Mouse (Mus musculus) erythroblast, embryonic 14.5 days (primary cell): ENCODE results near the gene 3110021N24Rik. TPM values are rescaled to one million over a fixed set of nuclear protein-coding genes. Genes with fewer than 3 reads are reported as not detected.

Experiments used
- H3K27me3 ChIP-seq: 2 replicates; pipeline ENCODE4 v1.6.1; 2012; ENCODE audit warnings: inconsistent platforms; ENCODE audit not compliant: control insufficient read depth
- H3K36me3 ChIP-seq: 2 replicates; pipeline ENCODE4 v1.6.1; 2012; ENCODE audit warnings: mild to moderate bottlenecking, inconsistent platforms; ENCODE audit not compliant: control insufficient read depth
- H3K4me1 ChIP-seq: 2 replicates; pipeline ENCODE4 v1.6.1; 2012; ENCODE audit warnings: inconsistent platforms; ENCODE audit not compliant: control insufficient read depth
- H3K4me3 ChIP-seq: replicated peaks from 2 replicates; pipeline ENCODE3; 2012; ENCODE audit warnings: moderate library complexity, mild to moderate bottlenecking, inconsistent platforms
- H3K9me3 ChIP-seq: 2 replicates; pipeline ENCODE4 v1.6.1; 2012; ENCODE audit warnings: low read length, inconsistent platforms, mixed read lengths; ENCODE audit not compliant: control insufficient read depth
- GATA1 ChIP-seq: IDR thresholded peaks from 2 replicates; pipeline ENCODE4 v1.6.1; 2012; ENCODE audit warnings: low read length, inconsistent platforms, mixed read lengths
- TAL1 ChIP-seq: IDR thresholded peaks from 3 replicates; pipeline ENCODE4 v1.6.1; 2012; ENCODE audit warnings: low read length, inconsistent platforms, mixed read lengths
- polyA plus RNA-seq: library from polyadenylated mRNA; stranded (reverse); fragments of >175 nt; gene quantifications from 2 replicates; pipeline ENCODE4 v1.2.3, GENCODE M21; 2012

Gene 3110021N24Rik
- polyA plus RNA-seq, 1 experiment = not detected

- H3K4me3 ChIP-seq = no peak overlapping the region
- no peaks in the 10 kb centered on the region for H3K4me1 ChIP-seq
- no peaks in the 10 kb centered on the region for H3K36me3 ChIP-seq
- no peaks in the 10 kb centered on the region for H3K9me3 ChIP-seq
- no peak for TF ChIP-seq TAL1
- no peak for TF ChIP-seq GATA1
- H3K27me3 ChIP-seq = peaks cover 3% of the 10 kb centered on the region; the same call in 1 of the 2 replicates
Observed at GRCm38 (mm10) chr4:108789258-108789936, 69.9 kb downstream of the 3110021N24Rik start.

- Histone ChIP-seq H3K27me3 (peaks cover 3% of the 10 kb centered on the region; the same call in 1 of the 2 replicates), H3K9me3 (no peaks in the 10 kb centered on the region), H3K36me3 (no peaks in the 10 kb centered on the region), H3K4me1 (no peaks in the 10 kb centered on the region), H3K4me3 (no peak overlapping the region)
- TF ChIP-seq GATA1 (no peak), TAL1 (no peak)
Observed at GRCm38 (mm10) chr4:108790507-108790906, 71.1 kb downstream of the 3110021N24Rik start.

- H3K9me3 ChIP-seq = no peaks in the 10 kb centered on the region
- TF ChIP-seq GATA1 = no peak
- TF ChIP-seq TAL1 = no peak
- no peak overlapping the region for H3K4me3 ChIP-seq
- peaks cover 3% of the 10 kb centered on the region; the same call in 1 of the 2 replicates for H3K27me3 ChIP-seq
- H3K36me3 ChIP-seq = no peaks in the 10 kb centered on the region
- no peaks in the 10 kb centered on the region for H3K4me1 ChIP-seq
Observed at GRCm38 (mm10) chr4:108793941-108794340, 74.5 kb downstream of the 3110021N24Rik start.

- Histone ChIP-seq H3K4me3 (no peak overlapping the region), H3K27me3 (no peaks in the 10 kb centered on the region), H3K4me1 (no peaks in the 10 kb centered on the region), H3K36me3 (no peaks in the 10 kb centered on the region), H3K9me3 (no peaks in the 10 kb centered on the region)
- TF ChIP-seq TAL1 (no peak), GATA1 (no peak)
Observed at GRCm38 (mm10) chr4:108796701-108797100, 77.3 kb downstream of the 3110021N24Rik start.

GRCm38 (mm10) chr4:108798083-108798830 lies 78.8 kb downstream of the 3110021N24Rik start:
- no peak overlapping the region for H3K4me3 ChIP-seq
- H3K27me3 ChIP-seq = no peaks in the 10 kb centered on the region
- TF ChIP-seq TAL1 = no peak
- no peak for TF ChIP-seq GATA1
- H3K9me3 ChIP-seq = no peaks in the 10 kb centered on the region
- no peaks in the 10 kb centered on the region for H3K36me3 ChIP-seq
- H3K4me1 ChIP-seq = no peaks in the 10 kb centered on the region

- Histone ChIP-seq H3K4me3 (no peak overlapping the region), H3K36me3 (no peaks in the 10 kb centered on the region), H3K9me3 (no peaks in the 10 kb centered on the region), H3K27me3 (peaks cover 2% of the 10 kb centered on the region; the same call in 1 of the 2 replicates), H3K4me1 (no peaks in the 10 kb centered on the region)
- no peak for TF ChIP-seq GATA1
- TF ChIP-seq TAL1 = no peak
Observed at GRCm38 (mm10) chr4:108803535-108803934, 84.1 kb downstream of the 3110021N24Rik start.

- no peaks in the 10 kb centered on the region for H3K27me3 ChIP-seq
- H3K9me3 ChIP-seq = no peaks in the 10 kb centered on the region
- no peak for TF ChIP-seq GATA1
- TF ChIP-seq TAL1 = no peak
- no peak overlapping the region for H3K4me3 ChIP-seq
- H3K36me3 ChIP-seq = peaks cover 6% of the 10 kb centered on the region
- no peaks in the 10 kb centered on the region for H3K4me1 ChIP-seq
Observed at GRCm38 (mm10) chr4:108811142-108811541, 91.7 kb downstream of the 3110021N24Rik start.

GRCm38 (mm10) chr4:108811550-108811949 lies 92.1 kb downstream of the 3110021N24Rik start:
- peaks cover 6% of the 10 kb centered on the region for H3K36me3 ChIP-seq
- H3K4me1 ChIP-seq = no peaks in the 10 kb centered on the region
- no peak for TF ChIP-seq GATA1
- TF ChIP-seq TAL1 = no peak
- H3K4me3 ChIP-seq = no peak overlapping the region
- H3K9me3 ChIP-seq = no peaks in the 10 kb centered on the region
- no peaks in the 10 kb centered on the region for H3K27me3 ChIP-seq

- TF ChIP-seq GATA1 = no peak
- Histone ChIP-seq H3K9me3 (no peaks in the 10 kb centered on the region), H3K36me3 (peaks cover 90% of the 10 kb centered on the region)
Observed at GRCm38 (mm10) chr4:108825677-108826076, 106.2 kb downstream of the 3110021N24Rik start.

More at GRCm38 (mm10) chr4:108825677-108826076, 106.2 kb downstream of the 3110021N24Rik start:
- Histone ChIP-seq H3K4me3 (no peak overlapping the region), H3K4me1 (no peaks in the 10 kb centered on the region), H3K27me3 (no peaks in the 10 kb centered on the region)
